Mouse (Mus musculus) brain, embryonic 18.5 days (tissue): ENCODE measurements around the gene Rps21.
A peak's percentile ranks its signal among the peaks of the same experiment; 100 is the strongest.
"Not testable (repeated sequence)": the region's sequence is repeated elsewhere in the genome, so short reads cannot be mapped to it uniquely, and the experiment has no call there.

Experiments used
- DNase-seq: peaks from one replicate; pipeline ENCODE4 v3.0.0-alpha.2; 2012; ENCODE audit warnings: low read depth, low spot score

The Rps21 gene

DNA sequence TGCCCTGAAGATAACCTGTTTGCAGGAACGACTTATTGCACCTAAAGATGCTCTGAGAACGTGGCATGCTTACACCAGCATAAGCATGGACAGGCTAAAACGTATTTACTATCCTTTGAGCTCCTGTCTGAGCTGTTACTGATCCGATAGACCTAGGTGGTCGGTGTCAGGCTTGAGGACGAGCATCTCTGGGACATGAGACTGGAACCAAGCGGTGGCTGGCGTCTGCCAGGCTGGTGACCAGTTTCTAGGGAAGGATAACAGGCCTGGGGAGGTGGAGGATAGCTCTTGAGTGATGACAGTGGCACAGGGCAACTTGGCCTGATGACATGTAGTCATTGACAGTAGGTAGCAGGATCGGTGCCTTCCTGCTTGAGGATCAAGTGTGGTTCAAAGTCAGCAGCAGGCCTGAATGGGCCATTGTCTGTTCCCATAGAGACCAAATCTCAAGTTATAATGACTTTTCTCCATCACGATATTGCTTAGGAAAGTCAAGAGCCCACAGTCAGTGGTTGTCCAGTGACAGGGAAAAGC is 1.8 kb downstream of the Rps21 start:
- not testable (repeated sequence) for DNase-seq

- DNase-seq, result not testable (repeated sequence)
Observed at GRCm38 (mm10) chr2:180259826-180260609, 2.8 kb downstream of the Rps21 start.

- DNase-seq, result no peak
Observed at GRCm38 (mm10) chr2:180260610-180261480, 3.7 kb downstream of the Rps21 start.

DNA sequence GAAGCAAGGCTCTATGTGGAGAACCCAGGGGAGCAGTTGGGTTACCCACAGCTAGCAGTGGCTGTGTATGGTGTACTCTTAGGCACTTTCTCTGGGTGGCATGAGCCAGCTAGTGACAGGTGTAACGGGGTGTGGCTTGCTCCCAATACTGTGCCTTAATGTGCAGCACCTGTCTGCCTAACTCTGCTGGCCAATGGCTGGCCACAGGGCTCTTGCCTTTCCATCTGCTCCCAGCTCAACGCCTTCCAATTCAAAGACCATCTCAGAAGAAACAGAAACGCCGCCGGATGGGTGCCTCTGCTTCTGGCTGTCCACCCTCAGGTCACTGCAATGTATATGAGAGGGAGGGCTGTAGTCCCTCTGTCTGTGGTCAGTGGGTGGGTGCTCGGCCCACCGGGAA is 4.7 kb downstream of the Rps21 start:
- DNase-seq, result no peak

DNA sequence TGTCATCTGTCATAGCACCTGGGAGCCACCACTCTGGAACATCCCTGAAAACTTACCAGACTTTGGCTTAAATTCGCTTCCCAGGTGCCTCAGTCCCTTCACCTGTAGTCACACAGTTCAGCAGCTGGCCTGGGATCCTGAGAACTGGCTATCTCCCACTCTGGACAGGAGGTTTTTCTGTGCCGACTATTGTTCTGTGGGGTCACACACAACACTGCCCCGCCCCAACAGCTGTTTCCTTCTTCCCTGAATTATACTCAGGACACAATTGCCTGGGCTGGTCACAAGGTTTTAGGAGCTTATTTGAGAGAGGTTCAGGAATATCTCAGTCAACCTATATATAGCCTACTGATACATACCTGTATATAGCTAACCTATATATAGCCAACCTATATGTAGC is 5.3 kb downstream of the Rps21 start:
- no peak for DNase-seq

DNA sequence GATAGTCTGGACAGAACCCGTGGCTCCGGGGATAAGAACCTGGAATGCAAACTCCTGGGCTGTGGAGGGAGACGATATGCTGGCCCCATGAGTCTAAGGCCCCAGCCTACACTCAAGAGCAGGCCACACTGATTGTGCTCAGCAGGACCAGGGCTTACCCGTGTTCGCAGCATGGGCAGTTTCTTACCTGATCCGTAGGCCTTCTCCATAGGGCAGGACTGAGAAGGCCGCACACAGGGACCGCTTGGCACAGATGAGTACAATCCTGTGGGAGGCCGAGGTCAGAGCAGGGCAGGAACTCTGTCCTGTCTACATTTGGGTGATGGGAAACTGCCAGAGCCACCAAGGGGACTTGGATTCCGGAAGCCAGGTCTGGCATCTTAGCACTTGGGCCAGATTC is 5.7 kb downstream of the Rps21 start:
- no peak for DNase-seq

DNA sequence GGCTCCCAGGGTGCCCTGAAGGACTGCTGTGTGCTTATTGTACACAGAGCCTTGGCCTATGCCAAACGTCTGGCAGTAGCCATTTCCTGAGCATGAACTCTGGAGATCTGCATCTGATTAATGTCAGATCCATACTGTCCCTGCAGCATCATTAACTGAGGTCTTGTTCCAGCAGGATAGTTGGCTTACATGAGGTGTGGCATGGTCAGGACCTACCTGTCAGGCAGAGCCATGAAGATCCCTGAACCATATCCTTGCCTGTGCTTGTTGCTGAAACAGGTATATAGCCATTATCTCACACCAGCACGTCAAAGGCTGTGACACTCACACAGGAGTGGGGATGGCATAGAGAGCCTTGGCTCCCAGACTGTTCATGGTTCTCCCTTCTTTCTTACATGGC is 10.8 kb downstream of the Rps21 start:
- no peak for DNase-seq

- DNase-seq, result no peak
Observed at GRCm38 (mm10) chr2:180269329-180269728, 12.2 kb downstream of the Rps21 start.

DNA sequence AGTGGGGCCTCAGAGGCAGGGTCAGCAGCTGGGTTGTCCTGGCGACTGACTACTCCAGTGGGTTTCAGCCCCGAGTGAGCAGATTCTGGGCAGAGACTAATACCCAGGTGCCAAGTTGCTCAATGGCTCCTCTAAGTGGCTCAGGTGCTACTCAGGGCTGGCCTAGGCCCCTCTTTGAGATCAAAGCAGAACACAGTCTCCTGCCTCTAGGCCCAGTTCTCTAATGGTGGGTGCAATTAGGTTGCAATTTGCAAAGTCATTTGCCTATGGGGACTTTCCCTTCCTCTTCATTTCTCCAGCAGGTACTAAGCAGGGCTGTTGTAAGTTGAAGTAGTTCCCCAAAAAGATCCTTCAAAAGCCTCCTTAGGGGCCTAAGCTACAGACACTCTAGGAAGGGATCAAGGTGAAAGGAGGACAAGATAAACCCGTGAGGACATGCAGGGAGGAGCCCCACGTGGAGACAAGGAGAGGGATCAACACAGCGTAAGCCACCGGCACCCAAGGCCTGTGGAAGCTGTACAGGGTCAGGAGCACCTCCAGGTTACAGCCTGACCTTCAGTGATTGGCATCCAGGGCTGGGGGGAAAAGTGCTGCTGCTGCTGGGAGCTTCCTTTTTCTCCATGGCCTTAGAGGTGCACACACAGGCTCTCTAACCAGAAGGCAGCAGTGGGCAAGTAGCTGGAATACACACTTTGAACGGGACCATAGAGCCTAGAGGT is 13.5 kb downstream of the Rps21 start:
- DNase-seq, result no peak

GRCm38 (mm10) chr2:180271804-180272395 is 14.7 kb downstream of the Rps21 start:
- DNase-seq, result no peak

GRCm38 (mm10) chr2:180272884-180273321 is 15.7 kb downstream of the Rps21 start:
- DNase-seq, result no peak

GRCm38 (mm10) chr2:180273394-180274244 is 16.4 kb downstream of the Rps21 start, which contains the start of gene Cables2:
Gene Cables2, minus strand, starts transcription at chr2:180273496.
- DNase-seq, result peak; percentile 94

- no peak for DNase-seq
Observed at GRCm38 (mm10) chr2:180274523-180274922, 17.3 kb downstream of the Rps21 start.

GRCm38 (mm10) chr2:180275836-180276235 is 18.7 kb downstream of the Rps21 start:
- no peak for DNase-seq

DNA sequence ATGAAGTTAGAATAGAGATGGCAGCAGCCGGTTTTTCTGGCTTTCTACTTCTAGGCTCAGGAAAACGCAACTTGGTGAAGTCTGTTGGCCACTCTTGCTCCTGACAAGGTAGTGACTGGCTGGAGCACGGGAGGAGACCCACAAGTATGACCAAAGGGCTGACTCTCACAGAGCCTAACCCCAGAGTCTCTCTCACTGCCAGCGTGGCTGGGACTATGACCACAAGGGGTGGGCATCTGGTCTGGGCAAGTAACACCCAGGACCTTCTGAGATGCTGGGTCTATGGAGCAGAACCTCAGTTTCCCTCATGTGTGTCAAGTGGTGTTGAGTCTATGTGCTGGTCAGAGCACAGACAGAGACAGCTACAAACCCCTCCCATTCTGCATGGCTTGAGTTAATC is 19.2 kb downstream of the Rps21 start:
- DNase-seq, result no peak

DNA sequence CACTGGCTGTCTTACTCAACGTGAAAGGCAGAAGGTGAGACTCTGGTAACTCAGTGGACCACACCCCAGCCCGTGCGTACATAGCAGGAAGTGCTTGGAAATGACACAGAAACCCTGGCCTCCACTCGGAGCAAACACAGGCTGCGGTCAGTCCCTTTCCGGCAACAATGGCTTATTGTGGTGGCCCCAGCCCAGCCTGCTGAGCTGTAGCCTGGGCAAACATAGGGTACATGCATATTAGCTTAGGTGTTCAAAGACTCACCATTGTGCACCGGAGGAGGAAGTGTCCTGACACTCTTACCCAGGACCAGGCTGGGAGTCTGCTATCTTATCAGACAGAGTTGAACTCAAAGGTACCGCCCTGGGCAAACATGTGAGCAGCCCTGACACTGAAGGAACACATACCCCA is 19.7 kb downstream of the Rps21 start:
- DNase-seq, result no peak

GRCm38 (mm10) chr2:180277773-180278320 is 20.7 kb downstream of the Rps21 start:
- DNase-seq, result no peak

GRCm38 (mm10) chr2:180279321-180279720 is 22.1 kb downstream of the Rps21 start:
- no peak for DNase-seq

DNA sequence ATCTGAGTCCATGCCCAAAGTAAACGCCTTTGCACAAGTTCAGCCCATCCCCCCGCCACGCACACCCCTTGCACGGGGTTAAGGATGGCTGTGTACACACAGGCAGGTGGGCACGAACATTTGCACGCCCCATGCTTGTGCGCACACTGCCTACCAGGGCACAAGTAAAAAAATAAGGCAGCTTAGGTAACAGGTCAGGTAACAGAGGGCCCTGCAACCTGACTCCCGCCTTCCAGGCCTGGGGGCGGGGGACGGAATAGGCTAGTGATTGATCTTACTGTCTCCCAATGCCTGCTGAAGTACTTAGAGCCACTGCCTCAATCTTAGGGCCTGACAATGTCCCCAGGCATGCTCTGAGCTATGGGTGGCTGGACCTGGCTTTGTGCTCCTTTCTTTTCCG is 31.8 kb downstream of the Rps21 start:
- DNase-seq, result no peak
